Mouse (Mus musculus) right cerebral cortex, postnatal 25 days (tissue): ENCODE data around the gene Rapgef1.
"Not testable (repeated sequence)": the region's sequence is repeated elsewhere in the genome, so short reads cannot be mapped to it uniquely, and the experiment has no call there.

Experiments
- DNase-seq: peaks from one replicate; pipeline ENCODE4 v3.0.0; 2022

Rapgef1 gene

GRCm38 (mm10) chr2:29623247-29624090, 3.9 kb downstream of the Rapgef1 start:
- DNase-seq = no peak

- no peak for DNase-seq
Observed at GRCm38 (mm10) chr2:29624091-29624608, 4.6 kb downstream of the Rapgef1 start.

GRCm38 (mm10) chr2:29624739-29625138, 5.2 kb downstream of the Rapgef1 start:
- DNase-seq = peak; percentile 31

GRCm38 (mm10) chr2:29625573-29626200, 6.2 kb downstream of the Rapgef1 start:
- DNase-seq = no peak

- DNase-seq = no peak
Observed at GRCm38 (mm10) chr2:29627337-29627736, 7.8 kb downstream of the Rapgef1 start.

GRCm38 (mm10) chr2:29628186-29628585, 8.7 kb downstream of the Rapgef1 start:
- no peak for DNase-seq

GRCm38 (mm10) chr2:29628763-29629181, 9.3 kb downstream of the Rapgef1 start:
- no peak for DNase-seq

GRCm38 (mm10) chr2:29629311-29629710, 9.8 kb downstream of the Rapgef1 start:
- no peak for DNase-seq

- no peak for DNase-seq
Observed at GRCm38 (mm10) chr2:29630141-29630771, 10.7 kb downstream of the Rapgef1 start.

GRCm38 (mm10) chr2:29631020-29631419, 11.5 kb downstream of the Rapgef1 start:
- DNase-seq = no peak

GRCm38 (mm10) chr2:29631564-29632167, 12.1 kb downstream of the Rapgef1 start:
- DNase-seq = not testable (repeated sequence)

- no peak for DNase-seq
Observed at GRCm38 (mm10) chr2:29632168-29632662, 12.7 kb downstream of the Rapgef1 start.

- DNase-seq = no peak
Observed at GRCm38 (mm10) chr2:29633101-29633554, 13.6 kb downstream of the Rapgef1 start.

GRCm38 (mm10) chr2:29633782-29634181, 14.3 kb downstream of the Rapgef1 start:
- DNase-seq = no peak

- DNase-seq = no peak
Observed at GRCm38 (mm10) chr2:29634541-29634940, 15.0 kb downstream of the Rapgef1 start.

GRCm38 (mm10) chr2:29635966-29636507, 16.5 kb downstream of the Rapgef1 start:
- no peak for DNase-seq

GRCm38 (mm10) chr2:29637528-29637927, 18.0 kb downstream of the Rapgef1 start:
- no peak for DNase-seq

GRCm38 (mm10) chr2:29639377-29639776, 19.9 kb downstream of the Rapgef1 start:
- DNase-seq = no peak

GRCm38 (mm10) chr2:29639953-29640743, 20.6 kb downstream of the Rapgef1 start:
- no peak for DNase-seq

GRCm38 (mm10) chr2:29641707-29642106, 22.2 kb downstream of the Rapgef1 start:
- DNase-seq = no peak

GRCm38 (mm10) chr2:29643418-29643817, 23.9 kb downstream of the Rapgef1 start:
- no peak for DNase-seq
